Mouse (Mus musculus) c-Kit-negative CD71-positive TER-119-positive erythroid progenitor cells, embryonic 14.5 days (primary cell): ENCODE results near the gene Sdhb.

ENCODE experiments used
- DNase-seq: peaks from one replicate; pipeline ENCODE4 v3.0.0-alpha.2; 2013; ENCODE audit warnings: low read depth, low spot score

Gene Sdhb

GRCm38 (mm10) chr4:140960781-140961466 is at the start of gene Sdhb:
Sdhb (plus strand) TSS chr4:140961203.
- peak; percentile 84 for DNase-seq

DNA sequence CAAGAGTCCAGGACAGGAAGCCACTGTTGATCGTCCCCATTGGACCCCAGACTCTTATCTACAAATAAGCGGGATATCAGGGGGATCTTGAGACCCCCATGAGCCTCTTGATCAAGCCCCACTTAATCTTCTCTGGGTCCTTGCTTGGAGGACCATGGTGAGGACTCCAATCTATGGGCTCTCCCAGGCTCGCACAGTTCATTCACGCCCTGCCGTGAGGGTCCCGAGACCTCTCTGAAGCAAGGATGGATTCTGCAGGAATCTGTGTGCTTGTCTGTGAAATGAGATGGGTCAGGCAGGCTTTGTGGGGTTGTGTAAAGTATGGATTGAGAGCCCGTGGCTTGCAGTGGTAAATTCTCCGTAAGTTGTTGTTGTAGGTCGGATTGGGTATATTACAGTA is 49.6 kb upstream of the Sdhb start:
- no peak for DNase-seq

GRCm38 (mm10) chr4:140912271-140912833 is 48.7 kb upstream of the Sdhb start:
- no peak for DNase-seq

- no peak for DNase-seq
Measured at GRCm38 (mm10) chr4:140913565-140913964, 47.4 kb upstream of the Sdhb start.

DNA sequence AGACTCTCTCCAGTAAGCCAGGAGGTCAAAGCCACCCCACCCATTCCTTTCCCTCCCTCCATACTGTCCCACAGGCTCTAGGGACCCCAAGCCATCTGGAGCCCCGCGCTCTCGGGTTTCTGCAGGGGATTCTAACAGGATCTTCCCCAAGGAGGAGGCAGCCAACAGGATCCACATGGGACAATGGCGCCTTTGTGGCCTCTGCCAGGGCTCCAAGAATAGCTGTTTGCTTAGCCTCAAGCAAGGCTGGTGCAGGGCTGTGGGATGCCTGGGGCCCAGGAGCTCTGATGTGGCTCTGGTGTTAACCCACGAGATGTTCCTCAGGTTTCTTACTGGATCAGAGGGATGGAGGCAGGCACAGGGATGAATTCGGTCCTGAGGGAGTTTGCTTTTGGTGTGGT is 46.3 kb upstream of the Sdhb start:
- DNase-seq, result no peak

- DNase-seq, result no peak
Measured at GRCm38 (mm10) chr4:140915235-140915634, 45.8 kb upstream of the Sdhb start.

- no peak for DNase-seq
Measured at GRCm38 (mm10) chr4:140916296-140916695, 44.7 kb upstream of the Sdhb start.

DNA sequence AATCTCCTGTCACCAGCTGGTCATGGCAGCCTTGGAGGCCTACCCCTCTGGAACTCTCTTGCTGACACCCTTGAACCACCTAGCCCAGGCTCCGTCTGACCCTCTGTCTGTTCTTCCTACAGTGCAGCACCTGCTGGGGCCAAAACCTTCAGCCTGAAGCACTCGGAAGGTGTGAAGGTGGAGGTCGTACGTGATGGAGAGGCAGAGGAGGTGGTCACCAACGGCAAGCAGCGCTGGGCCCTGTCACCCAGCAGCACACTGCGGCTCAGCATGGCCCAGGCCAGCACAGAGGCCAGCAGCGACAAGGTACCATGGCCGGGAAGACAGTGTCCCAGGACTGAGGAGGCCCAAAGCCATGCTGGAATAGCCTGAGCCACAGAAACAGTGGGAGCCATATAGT is 43.6 kb upstream of the Sdhb start:
- DNase-seq, result no peak

- no peak for DNase-seq
Measured at GRCm38 (mm10) chr4:140919974-140920836, 40.8 kb upstream of the Sdhb start.

DNA sequence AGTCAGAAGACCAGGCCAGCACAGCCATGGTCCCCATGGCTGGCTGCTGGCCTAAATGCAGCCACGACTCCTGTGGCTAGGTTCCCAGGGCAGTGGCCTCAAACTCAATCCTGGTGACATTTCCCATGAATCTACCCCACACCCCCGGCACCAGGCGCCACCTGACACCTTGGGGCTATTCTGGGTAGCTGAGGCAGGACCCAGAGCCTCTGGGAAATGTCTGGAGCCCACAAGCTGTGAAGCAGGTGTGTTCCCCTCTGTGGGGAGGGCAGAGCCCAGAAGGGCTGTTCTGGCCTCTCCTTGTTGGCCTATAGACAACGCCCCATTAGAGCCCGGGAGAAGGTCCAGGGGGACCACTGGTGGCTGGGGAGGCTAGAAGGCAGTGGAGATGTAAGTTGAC is 38.5 kb upstream of the Sdhb start:
- DNase-seq, result no peak

GRCm38 (mm10) chr4:140925648-140926047 is 35.4 kb upstream of the Sdhb start:
- DNase-seq, result no peak

DNA sequence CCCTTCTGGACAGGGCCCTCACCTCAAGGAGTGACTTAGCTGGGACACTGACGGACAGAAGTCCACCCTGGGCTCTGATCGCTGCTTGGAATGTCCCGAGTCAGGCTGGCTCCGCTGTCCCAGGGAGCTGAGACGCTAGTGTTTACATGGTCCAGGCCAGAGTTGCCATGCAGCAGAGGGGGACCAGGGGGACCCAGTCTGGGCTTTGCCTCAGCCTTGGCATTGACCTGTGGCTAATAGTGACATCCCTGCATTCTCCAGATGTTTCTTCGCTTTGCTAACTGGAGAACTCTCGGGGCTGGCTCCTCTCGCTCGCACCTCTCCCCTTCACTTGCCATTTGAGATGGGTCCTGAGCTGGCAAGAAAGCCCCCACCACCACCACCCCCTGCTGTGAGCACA is 32.7 kb upstream of the Sdhb start:
- DNase-seq, result no peak

DNA sequence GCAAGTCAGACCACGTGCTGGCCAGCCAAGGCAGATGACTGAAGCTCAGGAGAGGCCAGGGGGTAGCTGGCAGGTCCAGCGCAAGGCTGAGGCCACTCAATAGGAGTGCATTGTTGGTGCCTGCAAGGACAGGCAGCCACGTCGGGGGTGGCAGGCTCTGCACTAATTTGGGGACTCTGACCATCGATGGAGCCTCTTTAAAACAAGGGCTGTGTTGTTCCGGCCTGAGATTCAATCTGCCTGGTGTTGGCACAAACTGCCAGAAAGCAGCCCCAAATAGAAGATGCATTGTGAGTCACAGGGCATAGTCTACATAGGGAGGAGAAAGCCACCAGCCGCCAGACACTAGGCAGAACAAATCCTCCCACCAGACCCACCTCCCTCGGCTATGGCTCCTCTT is 31.3 kb upstream of the Sdhb start:
- DNase-seq, result no peak

GRCm38 (mm10) chr4:140930900-140931470 is 30.0 kb upstream of the Sdhb start:
- no peak for DNase-seq

- DNase-seq, result no peak
Measured at GRCm38 (mm10) chr4:140935643-140936042, 25.4 kb upstream of the Sdhb start.

- DNase-seq, result no peak
Measured at GRCm38 (mm10) chr4:140944356-140944755, 16.6 kb upstream of the Sdhb start.

GRCm38 (mm10) chr4:140944961-140945442 is 16.0 kb upstream of the Sdhb start:
- no peak for DNase-seq

DNA sequence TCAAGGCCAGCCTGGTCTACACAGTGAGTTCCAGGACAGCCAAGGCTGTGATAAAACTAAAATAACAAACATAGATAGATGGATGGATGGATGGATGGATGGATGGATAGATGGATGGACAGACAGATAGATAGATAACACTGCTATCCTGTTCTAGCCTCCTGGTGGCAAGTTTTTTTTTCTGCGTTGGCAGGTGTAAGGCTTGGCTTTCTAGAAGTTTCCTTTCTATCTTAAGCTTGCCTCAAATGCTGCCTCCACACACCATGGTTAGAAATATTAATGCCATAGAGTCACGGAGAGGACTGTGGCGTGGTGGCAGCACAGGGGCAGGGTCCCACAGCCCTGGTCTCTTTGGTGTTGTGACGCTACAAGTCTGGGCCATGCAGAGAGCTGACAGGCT is 15.4 kb upstream of the Sdhb start:
- no peak for DNase-seq

GRCm38 (mm10) chr4:140946048-140946447 is 15.0 kb upstream of the Sdhb start:
- DNase-seq, result no peak

DNA sequence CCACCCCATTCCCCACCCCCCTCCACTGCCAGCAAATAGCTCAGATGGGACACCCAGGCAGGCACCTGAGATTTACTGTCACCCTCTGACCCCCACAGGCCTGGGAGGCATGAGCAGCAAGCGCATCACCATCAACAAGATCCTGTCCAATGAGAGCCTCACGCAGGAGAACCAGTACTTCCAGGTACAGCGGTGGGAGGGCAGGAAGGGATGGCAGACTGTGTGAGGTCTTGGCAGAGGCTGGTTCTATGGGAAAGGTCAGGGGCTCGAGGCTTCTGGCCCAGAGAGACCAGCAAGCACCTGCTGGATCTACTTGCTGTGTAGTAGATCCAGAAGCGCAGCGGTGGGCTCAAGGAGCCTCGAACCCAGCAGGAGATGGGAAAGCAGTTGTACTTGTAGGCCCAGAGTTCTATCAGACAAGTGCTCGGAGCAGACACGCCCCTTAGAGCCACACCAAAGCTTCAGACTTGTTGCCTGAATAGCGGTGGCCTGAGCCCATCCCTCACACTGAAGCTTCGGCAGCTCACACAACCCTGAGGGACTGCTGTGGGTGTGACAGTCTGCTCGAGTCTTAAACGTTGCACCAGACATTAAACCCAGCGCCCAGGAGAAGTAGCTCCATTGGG is 14.3 kb upstream of the Sdhb start:
- DNase-seq, result no peak

DNA sequence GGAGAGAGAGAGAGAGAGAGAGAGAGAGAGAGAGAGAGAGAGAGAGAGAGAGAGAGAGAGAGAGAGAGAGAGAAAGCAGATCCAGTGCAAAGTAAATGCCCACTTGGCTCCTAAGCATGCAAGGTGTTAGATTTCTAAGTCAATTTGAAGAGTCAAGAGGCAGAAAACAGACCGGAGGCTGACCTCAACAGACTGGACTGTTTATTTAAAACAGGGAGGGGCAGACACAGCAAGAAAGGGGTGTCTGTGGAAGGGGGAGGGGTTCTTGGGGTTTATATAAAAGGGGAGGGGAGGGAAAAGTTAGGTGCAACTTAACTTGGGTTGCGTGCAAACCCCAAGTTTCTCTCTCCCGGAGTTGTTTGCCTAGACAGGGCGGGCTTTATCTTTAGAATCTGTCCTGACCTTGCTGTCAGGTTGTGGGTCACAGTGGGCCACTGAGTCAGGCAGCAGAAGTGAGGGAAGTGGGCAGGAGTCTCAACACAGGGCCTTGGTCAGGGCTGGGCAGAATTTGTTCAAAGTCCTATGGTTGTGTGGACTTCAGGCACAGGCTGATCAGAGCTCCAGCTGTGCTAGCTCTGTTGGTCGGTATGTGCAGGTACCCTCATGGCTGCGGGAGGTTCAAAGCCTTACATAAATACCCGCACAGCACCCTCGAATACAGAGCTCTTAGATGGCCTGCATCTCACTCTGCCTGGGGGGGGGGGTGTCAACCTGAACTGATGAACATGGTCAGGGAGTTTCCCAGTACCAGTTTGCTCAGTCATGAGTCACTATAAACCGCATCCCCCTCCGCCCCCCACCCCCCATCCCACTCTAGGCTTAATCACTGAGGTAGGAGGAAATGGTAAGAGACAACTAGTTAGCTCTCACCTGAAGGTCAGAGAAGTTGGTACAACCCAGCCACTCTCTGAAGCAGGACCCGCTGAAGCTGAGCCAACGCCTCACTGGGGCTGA is 13.2 kb upstream of the Sdhb start:
- no peak for DNase-seq
